Mouse (Mus musculus): ENCODE results near the gene Olfr530. TPM values are rescaled to one million over a fixed set of nuclear protein-coding genes. Genes with fewer than 3 reads are reported as not detected.

Gene Olfr530
- not detected for polyA plus RNA-seq (2017; shearing (Covaris generic))

GRCm38 (mm10) chr7:140376231-140376630 is at the start of gene Olfr530:
TSS of gene Olfr530 (minus strand) at chr7:140376331.

GRCm38 (mm10) chr7:140421539-140421938 is 45.4 kb upstream of the Olfr530 start, which contains the start of gene Olfr532:
TSS of gene Olfr532 (minus strand) at chr7:140421639.

GRCm38 (mm10) chr7:140402818-140403217 is 26.7 kb upstream of the Olfr530 start, which contains the start of gene Olfr531:
TSS of gene Olfr531 (minus strand) at chr7:140402918.

GRCm38 (mm10) chr7:140361571-140361970 is 14.6 kb downstream of the Olfr530 start, which contains the start of gene Olfr60:
TSS of gene Olfr60 (minus strand) at chr7:140361671.

GRCm38 (mm10) chr7:140333717-140334116 is 42.4 kb downstream of the Olfr530 start, which contains the start of gene Olfr527:
TSS of gene Olfr527 (plus strand) at chr7:140334017.

Other genes starting within 250 kb of the Olfr530 start
- 30.8 TPM for gene Mtg1, start 238.8 kb downstream of the Olfr530 start, polyA plus RNA-seq (2017; shearing (Covaris generic))
- not detected for gene Sprn, start 221.5 kb downstream of the Olfr530 start, polyA plus RNA-seq (2017; shearing (Covaris generic))
- not detected for gene Olfr522, start 211.6 kb downstream of the Olfr530 start, polyA plus RNA-seq (2017; shearing (Covaris generic))
- gene Olfr523, start 203.1 kb downstream of the Olfr530 start, polyA plus RNA-seq (2017; shearing (Covaris generic)), result not detected
- gene Olfr524, start 170.4 kb downstream of the Olfr530 start, polyA plus RNA-seq (2017; shearing (Covaris generic)), result not detected
- not detected for gene Cd163l1, start 158.1 kb downstream of the Olfr530 start, polyA plus RNA-seq (2017; shearing (Covaris generic))
- gene 5830411N06Rik, start 129.0 kb downstream of the Olfr530 start, polyA plus RNA-seq (2017; shearing (Covaris generic)), result 0.56 TPM
- gene Olfr525, start 55.5 kb downstream of the Olfr530 start, polyA plus RNA-seq (2017; shearing (Covaris generic)), result not detected
- gene Olfr527, start 42.3 kb downstream of the Olfr530 start, polyA plus RNA-seq (2017; shearing (Covaris generic)), result not detected
- gene Olfr60, start 14.7 kb downstream of the Olfr530 start, polyA plus RNA-seq (2017; shearing (Covaris generic)), result 0.27 TPM
- not detected for gene Olfr531, start 26.6 kb upstream of the Olfr530 start, polyA plus RNA-seq (2017; shearing (Covaris generic))
- not detected for gene Olfr532, start 45.3 kb upstream of the Olfr530 start, polyA plus RNA-seq (2017; shearing (Covaris generic))
- gene Olfr533, start 87.0 kb upstream of the Olfr530 start, polyA plus RNA-seq (2017; shearing (Covaris generic)), result not detected
- gene Olfr535, start 107.9 kb upstream of the Olfr530 start, polyA plus RNA-seq (2017; shearing (Covaris generic)), result not detected
- gene Olfr536, start 131.1 kb upstream of the Olfr530 start, polyA plus RNA-seq (2017; shearing (Covaris generic)), result not detected
- gene Olfr538, start 191.6 kb upstream of the Olfr530 start, polyA plus RNA-seq (2017; shearing (Covaris generic)), result not detected
- not detected for gene Olfr46, start 224.9 kb upstream of the Olfr530 start, polyA plus RNA-seq (2017; shearing (Covaris generic))

Data from activated CD4-positive, CD25-positive, alpha-beta regulatory T cell, adult 9 weeks (primary cell).